Mouse (Mus musculus) mesoderm, embryonic 11.5 days (tissue): ENCODE data around the gene Coq2.

ENCODE experiments used
- DNase-seq: peaks from one replicate; pipeline ENCODE4 v3.0.0-alpha.2; 2012; ENCODE audit warnings: low read depth, low spot score

The Coq2 gene

DNA sequence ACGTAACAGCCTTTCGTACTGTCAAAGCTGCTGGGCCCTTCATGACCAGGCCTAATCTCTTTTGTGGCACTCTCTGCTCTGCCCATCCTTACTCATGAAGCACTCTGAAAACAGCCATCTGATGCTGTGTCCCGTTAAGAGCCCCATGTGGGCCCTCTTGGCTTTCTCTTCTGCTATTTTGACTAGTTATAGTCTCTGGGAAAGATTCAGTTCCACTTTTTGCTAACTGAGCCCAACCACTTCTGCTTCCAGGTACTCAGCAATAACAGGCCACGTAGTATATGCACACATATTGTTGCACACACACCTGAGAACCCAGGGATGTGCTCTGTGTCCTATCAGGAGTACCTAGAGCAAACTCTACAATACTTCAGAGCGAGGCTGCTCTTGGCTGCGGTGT, 11.9 kb downstream of the Coq2 start:
- no peak for DNase-seq

DNA sequence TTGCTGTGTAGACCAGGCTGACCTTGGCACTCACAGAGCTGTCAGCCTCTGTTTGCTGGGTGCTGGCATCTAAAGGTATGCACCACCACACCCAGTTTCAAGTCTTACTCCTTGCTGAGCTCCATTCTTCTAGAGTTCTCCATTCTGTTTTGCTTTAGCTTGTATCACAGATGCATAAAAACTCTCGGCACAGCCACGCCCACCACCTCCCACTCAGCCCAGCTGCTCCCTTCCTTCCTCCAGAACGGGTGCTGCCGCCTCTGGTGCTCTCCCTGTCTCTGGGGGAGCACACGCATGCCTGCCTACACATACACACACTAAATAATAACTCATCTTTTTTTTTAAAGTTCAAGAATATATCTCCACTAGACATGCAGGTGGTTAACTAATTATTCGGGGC, 16.5 kb downstream of the Coq2 start:
- DNase-seq: no peak

DNA sequence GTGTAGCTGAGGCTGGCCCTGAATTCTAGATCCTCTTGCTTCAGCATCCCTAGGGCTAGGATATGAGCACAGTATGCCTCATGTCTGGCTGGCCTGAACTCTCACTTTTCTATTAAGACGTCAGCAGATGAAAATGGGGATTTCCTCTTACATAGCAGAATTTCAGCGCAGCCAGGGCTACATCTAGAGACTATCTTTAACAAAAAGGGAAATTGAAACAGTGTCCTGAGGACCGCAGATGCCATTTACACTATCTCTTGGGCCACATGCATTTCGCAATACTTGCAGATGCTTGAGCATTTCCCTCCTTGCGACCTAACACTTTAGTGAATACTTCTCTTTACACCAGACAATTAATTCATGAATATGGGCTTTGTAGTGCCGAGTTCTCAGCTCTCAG, 18.6 kb downstream of the Coq2 start:
- DNase-seq: no peak

DNA sequence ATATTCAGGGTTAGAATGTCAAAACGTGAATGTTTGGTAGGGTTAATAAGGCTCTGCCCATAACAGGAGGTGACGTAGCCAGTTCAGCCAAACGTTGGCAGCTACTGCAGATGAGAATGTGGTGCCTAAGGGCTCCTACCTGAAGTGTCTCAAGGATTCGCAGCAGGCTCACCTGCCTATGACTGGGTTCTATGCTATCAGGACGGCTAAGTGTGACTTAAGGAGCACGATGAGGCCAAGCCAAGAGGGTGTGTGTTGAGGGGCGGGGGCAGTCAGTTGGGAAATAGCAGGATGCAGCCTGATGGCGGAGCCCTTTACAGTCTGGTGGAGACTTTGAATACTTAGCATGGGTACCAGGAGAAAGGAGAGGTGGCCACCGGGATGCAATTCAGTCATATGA, 22.6 kb downstream of the Coq2 start:
- DNase-seq: no peak

DNA sequence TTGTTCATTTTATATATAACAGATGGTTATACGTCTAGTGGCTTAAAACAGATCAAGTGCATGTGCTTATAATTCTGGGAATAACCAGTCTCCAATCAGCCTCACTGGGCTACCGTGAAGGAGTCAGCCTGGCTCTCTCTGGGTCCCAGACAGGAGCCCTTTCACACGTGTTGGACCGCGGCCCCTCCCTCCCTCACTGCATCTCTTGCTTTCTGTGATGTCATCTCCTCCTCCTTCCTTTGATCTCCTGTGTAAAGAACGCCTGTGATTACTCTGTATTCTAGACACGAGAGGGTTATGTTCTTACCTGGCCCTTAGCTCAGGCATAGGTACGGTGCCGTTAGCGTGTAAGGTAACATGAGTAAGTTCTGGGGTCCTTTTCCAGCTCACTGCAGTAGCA, 23.5 kb downstream of the Coq2 start:
- DNase-seq: no peak

DNA sequence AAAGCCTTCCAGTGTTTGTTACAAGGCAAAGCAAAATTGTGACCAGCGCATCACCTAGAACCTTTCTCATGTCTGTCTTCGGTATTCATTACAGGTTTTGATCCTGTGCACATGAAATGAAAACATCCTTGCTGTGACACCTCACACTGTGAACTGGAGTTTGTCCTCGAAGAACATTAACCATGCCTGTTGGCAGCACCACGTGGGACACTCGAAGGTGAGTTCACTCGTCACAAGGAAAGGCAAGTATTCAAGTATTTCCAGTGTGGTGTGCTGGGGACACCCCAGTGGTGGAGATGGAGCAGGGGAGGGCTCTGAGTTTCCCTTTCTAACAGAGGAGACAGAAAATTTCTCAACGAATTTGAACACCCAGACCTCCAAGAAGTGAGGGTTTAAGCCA, 24.0 kb downstream of the Coq2 start:
- no peak for DNase-seq

DNA sequence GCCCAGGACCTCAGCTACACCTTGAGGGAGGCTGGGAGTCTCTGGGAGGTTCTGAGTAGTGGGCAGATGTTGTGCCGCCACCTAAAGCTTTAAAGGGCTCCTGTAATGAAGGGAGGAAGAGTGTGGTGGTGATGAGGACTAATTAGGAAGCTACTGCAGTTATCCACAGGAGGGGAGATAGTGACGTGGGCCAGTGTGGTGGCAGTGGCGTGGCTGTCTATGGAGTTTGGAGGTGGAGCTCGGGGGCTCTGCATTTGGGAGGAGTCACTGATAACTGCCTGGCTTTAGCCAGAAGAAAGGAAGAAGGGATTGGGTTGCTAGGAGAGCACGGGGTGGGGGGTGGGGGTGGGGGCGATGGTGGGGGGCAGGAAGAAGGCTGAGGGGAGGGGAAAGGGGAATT, 26.4 kb downstream of the Coq2 start:
- DNase-seq: no peak

DNA sequence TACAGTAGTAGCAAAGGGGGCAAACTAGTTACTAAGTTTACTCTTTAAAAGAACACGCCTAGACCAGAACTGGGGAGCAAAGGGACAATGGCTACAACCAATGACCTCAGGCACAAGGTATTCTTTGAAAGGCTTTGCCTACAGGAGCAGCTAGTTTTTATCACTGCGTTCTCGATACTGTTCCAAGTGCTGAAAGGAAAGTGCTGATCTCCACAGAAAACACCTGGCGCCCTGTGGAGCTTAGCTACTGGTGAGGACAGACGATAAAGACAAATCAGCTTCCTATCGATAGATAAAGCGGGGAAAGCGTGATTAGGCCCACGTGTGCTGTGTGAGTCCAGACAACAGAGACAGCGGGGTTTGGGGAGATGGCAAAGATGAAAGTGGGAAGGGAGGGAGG, 26.9 kb downstream of the Coq2 start:
- no peak for DNase-seq

DNA sequence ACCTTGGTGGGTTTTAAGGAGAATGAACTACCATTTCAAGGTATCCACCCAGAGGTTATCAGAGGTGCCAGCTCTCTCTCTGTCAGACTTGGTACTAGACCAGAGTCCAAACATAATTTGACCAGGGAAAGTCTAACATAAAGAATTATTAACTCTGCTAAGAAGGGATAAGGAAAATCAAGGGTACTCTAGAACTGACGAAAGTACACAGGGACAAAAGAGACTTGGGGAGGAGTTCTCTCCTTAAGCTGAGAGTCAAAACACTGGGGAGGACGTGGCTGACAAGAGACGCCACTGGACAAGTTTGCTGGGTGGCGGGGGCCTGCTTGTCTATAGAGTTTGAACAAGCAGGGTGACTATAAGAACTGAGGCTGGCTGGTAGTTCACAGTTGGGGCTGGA, 28.4 kb downstream of the Coq2 start:
- DNase-seq: no peak

DNA sequence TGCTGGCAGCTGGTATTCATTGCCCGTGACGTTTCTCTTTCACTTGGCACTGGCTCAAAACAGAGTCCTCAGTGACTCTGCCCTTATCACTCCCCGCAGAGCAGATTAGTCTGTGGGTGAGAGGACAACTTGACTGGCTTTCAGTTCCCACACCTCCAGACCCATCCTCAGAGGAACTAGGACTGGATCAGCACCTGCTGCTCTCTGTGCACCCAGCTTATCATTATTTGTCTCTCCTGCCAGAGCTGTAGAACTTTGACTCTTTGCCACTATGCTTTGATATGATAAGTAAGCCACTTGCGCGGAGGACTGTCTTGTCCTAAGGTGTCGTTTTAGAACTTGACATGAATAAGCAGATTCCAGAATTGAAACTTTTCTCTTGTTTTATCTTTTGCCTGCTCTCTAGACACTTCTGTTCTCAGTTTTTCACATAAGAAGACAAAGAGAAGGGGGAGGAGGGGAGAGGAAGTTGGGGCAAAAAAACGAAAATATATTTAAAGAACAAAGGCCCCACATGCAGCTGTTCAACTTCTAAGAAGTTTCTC, 30.9 kb downstream of the Coq2 start:
- DNase-seq: no peak

DNA sequence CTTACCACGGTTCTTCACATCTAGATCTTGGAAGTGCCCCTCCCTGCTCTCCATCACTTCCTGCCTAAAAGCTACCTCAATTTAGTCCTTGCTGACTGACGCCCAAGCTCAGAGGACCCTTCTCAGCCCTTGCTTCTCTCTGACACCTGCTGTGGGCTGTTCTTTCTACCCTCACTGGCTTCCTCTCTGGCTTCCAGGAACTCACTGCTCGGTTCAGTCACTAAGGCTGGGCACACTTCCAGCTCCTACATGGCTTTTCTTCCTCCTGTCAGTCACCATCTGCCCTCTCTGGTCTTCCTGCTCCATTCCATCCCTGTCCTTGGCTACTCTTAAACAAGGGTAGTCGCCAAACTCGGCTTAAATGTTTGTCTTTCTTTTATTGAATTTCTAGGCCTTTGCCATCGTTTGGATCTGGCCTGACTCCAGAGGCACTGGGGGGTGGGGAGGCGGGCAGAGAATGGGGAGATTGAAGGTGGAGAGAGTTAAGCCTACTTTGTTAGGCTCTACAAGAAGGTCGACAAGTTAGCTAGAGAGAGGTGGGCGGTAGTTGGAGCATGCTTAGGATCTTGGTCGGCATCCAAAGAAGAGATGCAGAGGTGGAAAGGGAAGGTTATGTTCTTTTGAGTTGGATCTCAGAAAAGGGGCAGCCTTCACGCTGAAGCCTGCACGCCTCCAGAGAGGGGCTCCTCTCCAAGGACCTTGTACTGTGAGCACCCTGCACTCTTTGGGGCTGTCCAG, 31.5 kb downstream of the Coq2 start:
- DNase-seq: no peak

DNA sequence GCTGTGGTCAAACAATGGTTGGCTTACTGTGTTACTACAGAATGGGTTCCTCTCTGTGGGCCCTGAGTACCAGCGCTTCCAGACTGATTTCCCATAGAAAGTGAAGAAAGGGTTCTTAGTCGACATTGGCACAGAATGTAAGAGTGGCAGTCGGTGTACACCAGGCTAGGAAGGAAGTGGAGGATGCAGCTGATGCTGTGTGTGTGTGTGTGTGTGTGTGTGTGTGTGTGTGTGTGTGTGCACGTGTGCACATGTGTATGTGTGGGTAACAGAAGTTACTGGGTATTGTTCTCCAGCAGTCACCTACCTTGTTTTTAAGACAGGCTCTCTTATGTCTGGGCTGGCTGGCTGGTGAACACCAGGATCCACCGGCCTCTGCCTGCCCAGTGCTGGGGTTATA, 32.6 kb downstream of the Coq2 start:
- no peak for DNase-seq

DNA sequence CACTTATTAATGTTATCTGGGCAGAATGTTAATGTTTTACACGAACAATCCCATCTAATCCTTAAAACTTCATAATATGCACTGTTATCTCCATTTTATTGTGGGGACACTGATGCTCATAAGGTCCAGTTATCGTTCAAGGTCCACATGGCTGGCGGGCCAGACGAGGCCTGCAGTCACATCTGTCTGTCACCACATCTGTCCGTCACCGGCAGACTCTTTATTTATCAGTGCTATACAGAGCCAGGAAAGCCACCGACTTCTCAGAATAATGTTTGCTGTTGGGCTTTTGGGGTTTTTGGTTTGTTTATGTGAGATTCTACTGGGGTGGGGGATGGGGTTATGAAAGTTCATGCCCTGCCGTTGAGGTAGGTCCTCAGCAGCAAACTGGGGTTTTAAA, 36.5 kb downstream of the Coq2 start:
- DNase-seq: no peak

DNA sequence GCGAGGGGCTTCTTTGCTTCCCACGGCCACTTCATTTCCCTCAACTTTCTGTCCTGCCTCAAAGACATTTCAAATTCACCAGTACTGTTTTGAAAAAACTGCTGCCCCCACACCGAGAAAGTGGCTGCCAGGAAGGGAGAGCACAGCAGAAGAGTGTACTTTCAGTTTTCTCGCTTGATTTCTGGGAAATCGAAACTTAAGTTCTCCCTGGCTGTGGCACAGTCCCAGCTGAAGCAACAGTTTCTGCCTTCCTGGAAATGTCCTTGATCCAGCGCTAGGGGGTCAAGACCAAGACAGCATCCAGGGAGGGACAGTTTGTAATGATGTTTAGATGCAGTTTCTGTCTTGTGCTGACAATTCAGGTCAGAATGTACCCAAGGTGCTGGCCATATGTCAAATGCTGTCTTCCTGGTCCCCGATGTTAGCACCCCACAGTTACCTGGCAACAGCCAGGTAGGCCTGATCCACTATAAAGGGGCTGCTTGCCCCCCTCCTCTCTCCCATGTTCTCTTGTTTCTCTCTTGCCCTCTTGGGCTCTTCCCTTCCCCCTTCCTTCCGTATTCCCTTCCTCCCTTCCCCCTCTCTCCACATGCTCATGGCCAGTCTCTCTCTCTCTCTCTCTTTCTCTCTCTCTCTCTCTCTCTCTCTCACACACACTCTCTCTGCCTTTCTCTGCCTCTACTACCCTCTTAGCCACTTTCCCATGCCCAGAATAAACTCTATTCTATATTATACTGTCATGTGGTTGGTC, 38.0 kb downstream of the Coq2 start:
- DNase-seq: no peak

DNA sequence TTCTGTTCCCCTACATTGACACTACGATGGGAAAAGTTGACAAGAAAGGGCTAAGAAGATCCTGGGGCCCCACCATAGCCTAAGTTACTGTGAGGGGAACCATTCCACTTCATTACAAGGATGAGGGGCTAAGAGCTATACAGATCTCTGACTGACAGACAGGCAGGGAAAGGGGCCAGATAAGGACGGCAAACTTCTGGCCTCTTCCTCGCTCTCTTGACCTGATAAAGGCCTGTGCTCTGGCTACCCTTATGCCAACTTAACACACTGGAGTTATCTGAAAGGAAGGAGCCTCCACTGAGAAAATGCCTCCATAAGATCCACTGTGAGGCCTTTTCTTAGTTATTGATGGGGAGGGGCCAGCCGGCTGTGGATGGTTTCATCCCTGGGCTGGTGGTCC, 39.0 kb downstream of the Coq2 start:
- no peak for DNase-seq

DNA sequence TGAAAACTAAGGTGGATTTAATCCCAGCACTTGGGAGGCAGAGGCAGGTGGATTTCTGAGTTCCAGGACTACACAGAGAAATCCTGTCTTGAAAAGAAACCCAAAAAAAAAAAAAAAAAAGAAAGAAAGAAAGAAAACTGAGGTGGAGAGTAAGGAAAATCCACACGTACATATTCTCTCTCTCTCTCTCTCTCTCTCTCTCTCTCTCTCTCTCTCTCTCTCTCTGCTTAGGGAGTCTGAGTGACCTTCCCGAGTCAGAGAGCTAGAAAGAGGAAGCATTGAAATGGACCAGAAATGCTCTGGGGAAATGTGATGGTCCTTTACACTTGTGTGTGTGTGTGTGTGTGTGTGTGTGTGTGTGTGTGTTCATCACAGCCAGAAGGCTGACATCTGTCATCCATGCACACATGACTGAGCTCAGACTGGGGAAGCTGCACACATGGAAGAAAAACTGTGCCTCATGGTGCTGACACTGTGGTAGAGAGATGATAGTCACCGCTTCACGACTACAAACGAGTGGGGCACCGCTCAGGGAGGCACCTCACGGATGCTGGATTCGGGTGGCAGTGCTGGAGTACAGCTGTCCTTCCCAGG, 40.0 kb downstream of the Coq2 start:
- no peak for DNase-seq

DNA sequence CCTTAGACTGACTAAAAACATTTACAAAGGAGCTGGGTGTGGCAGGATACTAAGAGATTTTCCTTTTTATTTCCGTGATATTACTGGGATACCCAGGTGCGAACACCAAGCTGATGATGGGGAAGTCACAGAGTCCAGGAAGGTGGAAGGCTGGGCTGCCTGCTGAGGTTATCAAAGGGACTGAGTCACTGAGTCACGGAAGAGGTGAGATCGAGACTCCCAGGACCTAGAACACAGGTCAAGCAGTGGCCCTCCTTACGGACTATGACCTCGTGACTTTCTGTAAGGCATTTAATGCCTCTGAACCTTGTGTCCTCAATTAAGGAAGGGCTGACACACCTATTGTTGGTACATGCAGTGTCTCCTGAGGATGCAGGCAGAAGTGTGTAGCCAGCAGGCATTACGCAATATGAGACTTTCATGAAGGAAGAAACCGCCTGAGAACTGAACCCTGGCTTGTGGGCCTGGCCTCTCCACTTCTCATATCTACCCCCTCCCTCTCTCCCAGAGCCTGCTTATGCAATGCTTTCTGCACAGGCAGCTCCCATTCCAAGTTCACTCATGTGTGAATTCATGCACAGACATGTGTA, 42.3 kb downstream of the Coq2 start:
- DNase-seq: no peak

DNA sequence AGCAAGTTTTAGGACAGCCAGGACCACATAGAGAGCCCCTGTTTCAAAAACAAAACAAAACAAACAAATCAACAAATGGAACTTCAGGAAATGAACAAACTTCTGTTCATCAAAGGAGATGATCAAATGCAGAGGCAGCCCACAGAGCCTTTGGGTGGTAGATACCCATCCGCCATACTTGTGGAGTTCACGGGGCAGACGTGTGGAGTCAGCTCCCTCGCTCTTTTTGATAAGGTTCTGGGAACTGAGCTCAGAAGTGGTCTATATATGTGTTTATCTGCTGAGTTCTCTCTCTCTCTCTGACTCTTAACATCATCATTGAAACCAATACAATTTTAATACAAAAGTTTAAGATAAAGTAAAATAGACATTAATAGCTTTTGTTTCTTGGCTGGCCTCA, 46.1 kb downstream of the Coq2 start:
- no peak for DNase-seq

DNA sequence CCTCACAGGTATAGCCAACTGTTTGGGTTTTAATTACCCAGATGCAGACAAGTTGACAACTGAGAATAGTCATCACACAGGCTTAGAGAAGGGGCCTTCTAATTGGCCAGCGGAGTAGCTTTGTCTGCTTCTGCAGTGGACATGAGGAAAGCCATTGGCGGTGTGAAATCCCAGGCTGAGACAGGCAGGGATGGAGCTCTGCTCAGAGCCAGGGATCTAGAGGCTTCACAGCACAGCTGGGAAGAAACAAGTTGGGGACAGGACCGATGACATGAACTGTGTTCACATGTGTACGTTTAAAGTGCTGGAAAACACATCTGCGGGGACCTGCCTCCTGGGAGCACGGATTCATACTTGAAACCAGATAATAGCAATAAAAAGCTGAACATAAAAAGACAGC, 48.4 kb downstream of the Coq2 start:
- DNase-seq: no peak

DNA sequence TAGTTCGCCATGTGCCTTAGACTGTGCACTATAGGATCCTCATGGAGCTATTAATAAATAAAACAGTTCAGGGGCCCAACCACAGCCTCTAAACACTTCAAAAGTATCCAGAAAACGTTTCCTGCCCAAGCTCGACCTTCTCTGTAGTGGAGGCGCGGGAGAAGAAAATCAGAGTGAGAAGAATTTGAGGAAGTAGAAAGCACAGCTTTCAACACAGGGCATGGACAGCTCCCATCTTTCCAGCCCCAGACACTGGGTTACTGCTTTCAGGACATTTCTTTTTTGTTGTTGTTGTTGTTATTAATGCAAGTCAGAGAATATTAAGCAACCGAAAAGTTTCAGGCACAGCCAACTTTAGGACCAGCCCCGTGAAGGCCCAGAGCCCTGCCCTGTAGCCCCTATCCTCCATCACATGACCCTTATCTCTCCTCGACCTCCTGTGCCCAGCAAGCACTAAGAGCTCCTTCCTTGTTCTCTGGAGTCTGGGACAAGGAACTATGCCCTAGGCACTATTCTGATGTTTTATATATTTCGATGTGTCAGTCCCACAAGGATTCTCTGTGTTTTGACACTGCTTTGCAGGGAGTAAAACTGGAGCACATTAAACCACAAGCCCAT, 50.1 kb downstream of the Coq2 start:
- no peak for DNase-seq

DNA sequence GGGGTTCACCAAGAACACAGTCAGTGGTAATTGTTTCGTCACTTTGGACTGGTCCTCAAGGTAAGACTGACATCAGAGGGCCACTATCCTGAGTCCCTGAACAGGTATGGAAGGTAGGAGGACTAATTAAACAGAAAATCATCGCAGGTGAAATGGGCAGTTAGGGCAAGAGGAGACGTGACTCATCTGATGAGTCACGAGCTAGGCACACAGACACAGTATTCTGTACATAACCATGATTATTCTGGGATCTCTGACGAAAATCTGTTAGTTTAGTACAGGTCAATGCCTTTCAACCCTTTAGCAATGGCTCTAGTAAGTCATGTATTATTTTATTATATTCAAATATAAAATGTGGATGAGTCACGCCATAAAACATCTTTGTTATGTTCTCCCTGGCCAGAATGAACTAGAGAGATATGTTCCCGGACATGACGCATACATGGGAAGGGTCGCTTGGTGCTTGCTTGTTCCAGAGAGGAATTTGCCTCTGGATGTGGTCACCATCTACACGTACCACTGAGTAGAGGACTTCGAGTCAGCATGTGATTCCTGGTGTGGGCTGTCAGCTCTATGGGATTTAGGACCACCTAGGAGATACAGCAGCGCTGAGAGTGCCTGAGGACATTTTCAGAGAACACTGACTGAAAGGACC, 52.3 kb downstream of the Coq2 start:
- DNase-seq: no peak
